Mouse (Mus musculus) layer of hippocampus, adult 9-10 months (tissue): ENCODE results near the gene Mup1.
"Not testable (repeated sequence)": the region's sequence is repeated elsewhere in the genome, so short reads cannot be mapped to it uniquely, and the experiment has no call there.

Experiments used
- DNase-seq: peaks from one replicate; pipeline ENCODE4 v3.0.0; 2022; ENCODE audit warnings: low spot score

Mup1 gene

DNA sequence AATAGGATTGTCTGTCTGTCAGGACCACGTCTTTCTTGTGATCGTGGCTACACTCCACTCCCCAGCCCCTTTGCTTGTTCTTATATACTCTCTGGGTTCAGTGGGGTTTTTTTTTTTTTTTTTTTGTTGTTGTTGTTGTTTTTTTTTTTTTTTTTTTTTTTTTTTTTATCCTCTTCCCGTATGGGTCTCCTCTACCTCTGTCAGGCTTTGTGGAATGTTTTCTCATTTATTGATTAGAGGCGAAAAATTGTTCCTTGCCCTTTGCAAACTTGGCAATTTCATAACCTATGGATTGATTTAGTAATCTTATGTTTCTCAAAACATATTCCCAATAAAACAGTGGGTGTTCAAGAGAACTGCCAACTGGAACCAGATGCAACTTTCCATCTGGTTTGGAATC lies at the start of gene Mup1:
Gene Mup1, minus strand, starts transcription at position 101 of the 400 bp plus-strand sequence.
- not testable (repeated sequence) for DNase-seq
